In the genomic region with DNA sequence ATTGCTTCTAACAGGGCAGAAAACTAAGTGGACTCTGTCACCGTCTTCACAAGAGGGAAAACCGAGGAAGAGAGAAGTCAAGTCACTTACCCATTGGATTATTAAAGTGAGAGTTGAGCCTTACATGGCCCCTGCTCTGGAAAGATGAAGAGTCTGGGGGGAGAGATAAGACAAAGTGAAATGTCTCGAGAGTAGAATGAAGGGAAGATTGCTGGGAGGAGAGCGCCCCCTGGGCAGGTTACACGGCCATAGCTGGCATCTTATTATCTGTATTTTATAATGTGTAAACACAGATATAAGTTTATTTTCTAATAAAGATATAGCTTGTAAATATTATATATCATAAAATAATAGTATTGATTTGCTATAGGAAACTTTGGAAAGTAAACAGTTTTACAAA, we compare ENCODE assay signal across 10 mouse cellular contexts. TPM values are rescaled to one million over a fixed set of nuclear protein-coding genes. Genes with fewer than 3 reads are reported as not detected.
DNase-seq lines count a peak whose midpoint lies in the region; ATAC-seq and TF ChIP-seq lines count a peak whose summit lies in the region.
"Had no signal": no experiment of that assay in that cellular context is flagged by ENCODE, and none has a peak within 500 bp of the region (broad histone marks: within the 10 kb centered on the region; RNA-seq: fewer than 3 reads in every experiment).

No protein-coding gene starts in this region.

- peaks cover 30% of the 10 kb centered on the region for H3K4me1 ChIP-seq in limb, embryonic 15.5 days
- peaks cover 6% of the 10 kb centered on the region; the same call in 1 of the 2 replicates for H3K4me1 ChIP-seq in limb, embryonic 10.5 days
- peaks cover 23% of the 10 kb centered on the region for H3K4me1 ChIP-seq in embryonic fibroblast, embryonic 13.5 days (ENCODE audit: control insufficient read depth, insufficient read depth, low read length)

- no peak overlapping the region for H3K9ac ChIP-seq in limb, embryonic 15.5 days
- H3K9ac ChIP-seq: neural tube, embryonic 15.5 days had no signal

- DNase-seq in limb, embryonic 10.5 days (ENCODE audit: low spot score) = no peak
- DNase-seq in MEL-GATA-1-ER (ENCODE audit: extremely low read depth, low read depth) (peak; percentile 37), MN1 (ENCODE audit: low spot score) (no peak)
- no peak for DNase-seq in ovary, postnatal 10 days (ENCODE audit: low spot score)
- DNase-seq: cerebellum, adult 11 months had no signal

- H3K27ac ChIP-seq in limb, embryonic 15.5 days = 0 out of 2 replicates have a peak overlapping the region, but pooled peaks have one; percentile 75
- H3K27ac ChIP-seq in limb, embryonic 10.5 days = no peak overlapping the region
- peak overlapping the region; percentile 93 for H3K27ac ChIP-seq in embryonic fibroblast, embryonic 13.5 days (ENCODE audit: insufficient read depth, low read length)
- H3K27ac ChIP-seq: neural tube, embryonic 15.5 days had no signal

- no peak overlapping the region for H3K4me3 ChIP-seq in limb, embryonic 15.5 days
- no peak overlapping the region for H3K4me3 ChIP-seq in limb, embryonic 10.5 days
- H3K4me3 ChIP-seq in embryonic fibroblast, embryonic 13.5 days (ENCODE audit: insufficient read depth, low read length) = no peak overlapping the region
- no peak overlapping the region for H3K4me3 ChIP-seq in myocyte
- H3K4me3 ChIP-seq: megakaryocyte, embryonic 14.5 days; neural tube, embryonic 15.5 days had no signal

- no peak overlapping the region for H3K4me2 ChIP-seq in limb, embryonic 15.5 days
- H3K4me2 ChIP-seq in myocyte (ENCODE audit: low read depth) = peak overlapping the region; percentile 66
- H3K4me2 ChIP-seq: neural tube, embryonic 15.5 days had no signal

- TF ChIP-seq POLR2A in embryonic fibroblast, embryonic 13.5 days (IDR thresholded peaks at IDR 0.05; ENCODE audit: low read depth, low read length) = no peak
- TF ChIP-seq POLR2A in myocyte (IDR thresholded peaks at IDR 0.05; ENCODE audit: insufficient read length, low read depth) = no peak

- H3ac ChIP-seq in myocyte (ENCODE audit: control insufficient read depth, insufficient read length) = no peak overlapping the region

- WGBS in limb, embryonic 15.5 days = 59% methylated on average over 5 of the region's 5 CpGs
- WGBS in limb, embryonic 10.5 days = 56% methylated on average over 5 of the region's 5 CpGs

- ATAC-seq in limb, embryonic 15.5 days (ENCODE audit: insufficient number of reproducible peaks, low FRiP score, low TSS enrichment, low read depth) = no peak

- no peaks in the 10 kb centered on the region for H3K36me3 ChIP-seq in limb, embryonic 15.5 days
- H3K36me3 ChIP-seq in limb, embryonic 10.5 days = no peaks in the 10 kb centered on the region
- H3K36me3 ChIP-seq in myocyte (ENCODE audit: control insufficient read depth, insufficient read depth) = no peaks in the 10 kb centered on the region
- H3K36me3 ChIP-seq: neural tube, embryonic 15.5 days had no signal

- no peaks in the 10 kb centered on the region for H3K9me3 ChIP-seq in limb, embryonic 15.5 days
- no peaks in the 10 kb centered on the region for H3K9me3 ChIP-seq in limb, embryonic 10.5 days (replicated peaks)
- H3K9me3 ChIP-seq: neural tube, embryonic 15.5 days had no signal

- no peaks in the 10 kb centered on the region for H3K27me3 ChIP-seq in limb, embryonic 15.5 days
- no peaks in the 10 kb centered on the region for H3K27me3 ChIP-seq in limb, embryonic 10.5 days (ENCODE audit: low read depth, poor library complexity, severe bottlenecking)
- H3K27me3 ChIP-seq in myocyte (ENCODE audit: control insufficient read depth, insufficient read depth, insufficient read length) = no peaks in the 10 kb centered on the region

- H3K79me2 ChIP-seq in myocyte (ENCODE audit: control insufficient read depth, insufficient read depth) = peaks cover 25% of the 10 kb centered on the region

- TF ChIP-seq CTCF in embryonic fibroblast, embryonic 13.5 days (IDR thresholded peaks at IDR 0.05; ENCODE audit: borderline replicate concordance, insufficient read depth, low read length) = no peak

TF ChIP-seq in myocyte, 11 proteins besides CTCF, POLR2A, EP300 and RAD21:
- no peak for TF ChIP-seq REST (IDR thresholded peaks at IDR 0.05; ENCODE audit: insufficient read depth, insufficient read length)
- no peak for TF ChIP-seq USF1 (IDR thresholded peaks at IDR 0.05; ENCODE audit: low read depth)
- TF ChIP-seq E2F4 (IDR thresholded peaks at IDR 0.05; ENCODE audit: insufficient read depth) = no peak
- TF ChIP-seq MYOG (IDR thresholded peaks at IDR 0.05; ENCODE audit: control insufficient read depth in 1 of 3, insufficient read depth in 1 of 3, insufficient read length in 2 of 3, low read depth in 2 of 3) = no peak

RNA-seq across cellular contexts. Expression of a gene that starts 47.4 kb away (rescaled TPM):
- 2.9 and 4.5 TPM in 2 replicates for polyA plus RNA-seq in limb, embryonic 15.5 days (2015; fragmentation: Nextera tagmentation; extraction: Ambion mirVana)
- polyA plus RNA-seq in limb, embryonic 10.5 days (2016; fragmentation: Nextera tagmentation; extraction: Ambion mirVana) = 0.59 and 0.71 TPM in 2 replicates
- polyA plus RNA-seq in embryonic fibroblast, embryonic 13.5 days (2011; ENCODE audit: insufficient read length, low read depth, missing spikeins) = 33.0 and 50.9 TPM in 2 replicates
- 217 TPM for polyA plus RNA-seq in myocyte (2012; fragmentation: generic; extraction: Trizol)
